Mouse (Mus musculus) urinary bladder, postnatal 25 days (tissue): ENCODE data around the gene Pla2g6.

Experiments used
- DNase-seq: peaks from one replicate; pipeline ENCODE4 v3.0.0; 2022; ENCODE audit warnings: low spot score

The Pla2g6 gene

DNA sequence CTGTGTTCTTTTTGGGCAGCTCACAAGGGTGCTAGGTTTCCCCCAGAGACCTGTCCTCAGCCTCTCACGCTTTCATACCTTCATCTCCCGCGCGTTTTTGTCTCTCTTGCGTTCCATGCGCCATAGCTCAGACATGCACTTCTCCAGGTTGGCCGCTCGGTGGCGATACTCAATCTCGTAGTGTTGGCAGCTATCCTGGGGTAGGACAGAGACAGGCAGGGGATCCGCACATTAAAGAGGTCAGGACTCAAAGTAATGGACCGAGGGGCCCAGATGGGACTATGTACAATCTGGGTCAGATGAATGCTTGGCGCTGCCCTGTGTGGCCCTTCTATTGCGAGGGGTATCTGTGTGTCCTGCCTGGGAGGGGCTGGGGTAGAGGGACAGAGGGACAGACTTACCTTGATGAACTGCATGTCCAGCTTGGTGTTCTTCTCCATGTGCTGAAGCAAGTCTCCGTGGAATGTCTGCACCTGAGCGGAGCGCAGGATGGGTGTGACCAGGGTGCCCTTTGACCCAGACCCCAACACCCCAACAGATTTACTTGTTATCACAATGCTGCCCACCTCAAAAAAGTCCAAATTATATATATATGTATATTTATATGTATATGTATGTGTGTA lies 57.0 kb downstream of the Pla2g6 start:
- DNase-seq = peak; percentile 55

DNA sequence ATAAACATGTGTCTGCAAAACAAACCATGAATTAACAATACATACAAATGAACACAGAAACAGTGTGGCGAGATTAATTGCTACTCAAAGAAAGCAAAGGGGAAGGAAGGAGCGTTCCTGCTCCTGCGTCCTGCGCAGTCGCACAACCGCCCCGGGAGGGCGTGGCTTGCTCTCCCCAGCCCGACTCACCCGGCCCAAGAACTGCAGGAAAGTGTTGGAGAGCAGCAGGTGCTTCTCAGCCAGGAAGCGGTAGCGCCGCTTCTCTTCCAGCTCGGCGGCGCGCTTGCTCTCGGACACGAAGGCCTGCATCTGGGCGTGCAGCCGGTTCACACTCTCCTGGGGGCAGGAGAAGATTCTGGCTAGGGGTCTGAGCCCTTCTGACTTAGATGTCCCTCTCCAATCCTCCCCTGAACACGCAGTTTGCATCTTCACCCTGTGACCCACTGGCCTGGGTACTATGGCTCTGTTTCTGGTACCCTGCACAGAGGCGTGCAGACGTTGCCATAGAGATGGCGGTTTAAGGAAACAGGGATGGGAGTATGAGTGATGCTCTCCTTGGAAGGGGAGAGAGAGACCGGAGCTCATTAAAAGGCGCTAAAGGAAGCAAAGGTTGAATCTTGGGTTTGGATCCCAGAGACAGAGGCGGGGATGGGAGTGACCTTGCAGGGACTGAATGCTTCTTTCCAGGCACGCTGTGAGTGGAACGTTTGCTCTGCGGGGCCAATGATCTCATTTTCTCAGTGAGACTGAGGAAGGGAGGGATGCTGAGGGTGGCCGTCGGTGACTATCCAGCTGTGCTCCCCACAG lies 57.7 kb downstream of the Pla2g6 start:
- peak; percentile 68 for DNase-seq

DNA sequence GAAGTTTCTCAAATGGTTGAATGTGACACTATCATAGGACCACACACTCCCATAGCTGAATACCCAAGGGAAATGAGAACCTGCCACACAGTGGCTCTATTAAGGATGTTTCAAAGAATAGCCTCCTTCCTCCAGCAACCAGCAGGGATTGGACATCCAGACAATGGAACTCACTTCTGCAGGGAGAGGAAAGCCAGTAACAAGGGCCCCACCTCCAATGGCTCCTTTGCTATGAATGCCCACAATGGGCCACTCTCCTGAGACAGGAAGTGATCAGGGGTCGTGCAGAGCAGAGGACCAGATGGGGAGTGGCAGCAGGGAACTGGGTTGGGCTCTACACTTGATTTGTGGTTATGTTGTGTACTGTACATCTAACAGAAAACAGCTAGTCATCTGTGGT lies 59.7 kb downstream of the Pla2g6 start:
- DNase-seq = no peak

- no peak for DNase-seq
These were observed 62.8 kb downstream of the Pla2g6 start for GRCm38 (mm10) chr15:79265384-79265783.

DNA sequence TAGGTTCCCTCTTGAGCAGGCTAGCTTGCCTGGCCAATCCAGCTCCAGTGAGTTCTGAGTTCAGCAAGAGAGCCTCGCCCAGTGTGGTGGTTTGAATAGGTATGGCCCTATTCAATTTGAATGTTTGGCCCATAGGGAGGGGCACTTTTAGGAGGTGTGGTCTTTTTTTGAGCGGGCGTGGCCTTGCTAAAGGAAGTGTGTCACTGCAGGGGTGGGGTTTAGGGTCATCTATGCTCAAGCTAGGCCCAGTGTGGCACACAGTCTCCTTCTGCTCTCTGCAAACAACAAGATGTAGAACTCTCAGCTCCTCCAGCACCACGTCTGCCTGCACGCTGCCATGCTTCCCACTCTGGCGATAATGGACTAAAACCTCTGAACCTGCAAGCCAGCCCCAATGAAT lies 64.5 kb downstream of the Pla2g6 start:
- no peak for DNase-seq

DNA sequence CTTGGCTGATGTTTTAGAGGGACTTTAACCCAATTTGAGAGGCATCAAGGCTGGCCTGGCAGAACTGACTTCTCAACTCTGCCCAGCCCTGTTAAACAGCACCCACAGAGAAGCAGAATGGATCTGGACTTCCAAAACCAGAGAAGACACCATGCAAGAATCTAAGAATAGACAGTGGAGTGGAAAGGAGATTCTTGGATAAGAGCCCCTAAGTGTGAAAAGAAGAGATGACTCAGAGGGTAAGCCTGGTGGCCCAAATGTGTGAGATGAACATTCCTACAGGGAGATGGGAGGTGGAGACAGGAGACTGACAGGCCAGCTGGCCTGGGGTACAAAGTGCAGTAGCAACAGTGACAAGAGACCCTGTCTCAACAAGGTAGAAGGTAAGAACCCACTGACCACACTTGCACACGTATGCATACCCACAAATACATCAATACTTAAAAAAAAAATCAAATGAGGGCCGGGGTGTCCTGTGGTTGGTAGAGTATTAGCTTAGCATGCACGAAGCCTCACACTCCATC lies 65.3 kb downstream of the Pla2g6 start:
- no peak for DNase-seq

DNA sequence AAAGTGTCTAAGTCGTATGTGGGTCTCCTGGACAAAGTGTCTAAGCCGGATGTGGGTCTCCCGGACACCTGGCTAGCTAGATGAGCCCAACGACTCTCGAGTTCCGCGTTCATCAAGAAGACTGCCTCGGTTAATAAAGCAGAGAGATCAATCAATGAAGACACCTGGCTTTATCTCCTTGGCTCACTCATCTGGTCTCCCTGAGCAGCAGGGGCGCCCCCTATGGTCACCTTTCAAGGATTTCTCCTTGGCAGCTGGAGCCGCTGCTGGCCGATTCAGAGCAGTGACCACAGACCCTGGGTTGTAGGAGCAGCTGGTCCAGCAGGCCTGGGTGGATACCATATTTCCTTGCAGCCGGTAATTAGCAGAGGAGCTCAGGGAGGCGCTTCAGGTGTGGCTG lies 65.8 kb downstream of the Pla2g6 start:
- no peak for DNase-seq

- no peak for DNase-seq
These were observed 66.4 kb downstream of the Pla2g6 start for GRCm38 (mm10) chr15:79261757-79262156.

DNA sequence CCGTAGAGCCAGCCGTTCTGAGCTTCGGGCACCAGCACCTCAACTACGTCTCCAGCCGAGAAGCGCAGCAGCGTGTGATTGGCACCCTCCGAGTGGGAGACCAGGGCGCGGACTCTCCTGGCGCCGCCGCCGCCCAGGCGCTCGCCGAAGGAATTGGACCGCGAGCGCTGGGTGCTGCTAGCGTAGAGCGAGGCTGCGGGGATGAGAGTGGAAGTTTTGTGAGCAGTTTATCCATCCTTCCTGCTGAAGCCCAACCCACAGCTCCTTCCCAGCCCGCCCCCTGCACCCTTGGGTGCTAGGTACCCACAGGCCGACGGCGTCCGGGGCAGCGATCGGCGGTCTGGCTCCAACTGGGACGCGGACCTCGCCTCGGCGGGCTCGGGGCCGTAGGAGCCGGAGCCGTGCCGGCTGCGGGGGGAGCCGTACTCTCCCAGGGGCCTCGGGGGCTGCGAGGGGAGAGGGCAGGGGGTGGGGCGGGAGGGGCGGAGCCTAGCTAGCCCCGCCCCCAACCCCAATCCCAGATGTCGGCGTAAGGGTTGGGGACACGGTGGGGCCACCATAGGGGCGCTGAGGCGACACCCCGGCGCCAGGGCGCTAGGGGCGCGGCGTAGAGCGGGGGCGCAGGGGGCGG lies 67.0 kb downstream of the Pla2g6 start:
- peak; percentile 35 for DNase-seq

DNA sequence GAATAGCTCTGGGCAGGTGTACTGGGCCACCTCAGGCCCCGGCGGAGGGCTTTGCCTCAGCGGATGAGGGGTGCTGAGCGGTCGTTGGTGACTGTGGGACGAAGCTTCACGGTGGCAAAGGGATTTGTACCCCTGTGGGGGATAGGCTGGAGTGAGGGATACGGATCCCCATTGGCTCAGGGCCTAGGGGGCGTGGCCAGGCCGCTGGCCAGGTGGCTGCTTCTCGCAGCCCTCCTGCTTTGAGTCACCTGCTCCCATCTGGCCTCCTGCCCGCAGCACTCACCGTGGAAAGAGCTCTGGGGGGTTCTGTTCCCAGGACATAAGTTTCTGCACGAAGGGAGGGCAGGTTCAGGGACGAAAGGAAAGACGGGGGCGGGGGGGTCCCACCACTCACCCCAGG lies 69.7 kb downstream of the Pla2g6 start:
- no peak for DNase-seq

GRCm38 (mm10) chr15:79254661-79255060 lies 73.5 kb downstream of the Pla2g6 start, which contains the start of gene Slc16a8:
Gene Slc16a8 (minus strand): TSS chr15:79254761.
- DNase-seq = no peak

DNA sequence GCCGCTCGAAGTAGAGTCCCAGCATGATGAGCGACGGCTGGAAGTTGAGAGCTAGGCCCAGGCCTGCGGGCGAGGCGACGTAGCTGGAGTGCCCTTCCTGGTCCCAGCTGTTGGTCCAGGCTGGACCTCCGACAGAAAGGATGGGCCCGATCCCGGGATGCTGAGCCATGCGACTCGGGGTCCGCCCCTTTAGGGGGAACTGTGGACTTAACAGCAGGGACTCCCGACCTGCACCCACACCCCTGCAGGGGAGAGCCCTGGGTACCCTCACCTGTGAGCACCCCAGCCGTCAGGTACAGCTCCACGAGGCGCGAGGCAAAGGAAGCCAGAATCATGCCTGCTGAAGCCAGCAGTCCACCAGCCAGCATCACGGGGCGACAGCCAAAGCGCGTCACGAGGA lies 75.6 kb downstream of the Pla2g6 start:
- no peak for DNase-seq

DNA sequence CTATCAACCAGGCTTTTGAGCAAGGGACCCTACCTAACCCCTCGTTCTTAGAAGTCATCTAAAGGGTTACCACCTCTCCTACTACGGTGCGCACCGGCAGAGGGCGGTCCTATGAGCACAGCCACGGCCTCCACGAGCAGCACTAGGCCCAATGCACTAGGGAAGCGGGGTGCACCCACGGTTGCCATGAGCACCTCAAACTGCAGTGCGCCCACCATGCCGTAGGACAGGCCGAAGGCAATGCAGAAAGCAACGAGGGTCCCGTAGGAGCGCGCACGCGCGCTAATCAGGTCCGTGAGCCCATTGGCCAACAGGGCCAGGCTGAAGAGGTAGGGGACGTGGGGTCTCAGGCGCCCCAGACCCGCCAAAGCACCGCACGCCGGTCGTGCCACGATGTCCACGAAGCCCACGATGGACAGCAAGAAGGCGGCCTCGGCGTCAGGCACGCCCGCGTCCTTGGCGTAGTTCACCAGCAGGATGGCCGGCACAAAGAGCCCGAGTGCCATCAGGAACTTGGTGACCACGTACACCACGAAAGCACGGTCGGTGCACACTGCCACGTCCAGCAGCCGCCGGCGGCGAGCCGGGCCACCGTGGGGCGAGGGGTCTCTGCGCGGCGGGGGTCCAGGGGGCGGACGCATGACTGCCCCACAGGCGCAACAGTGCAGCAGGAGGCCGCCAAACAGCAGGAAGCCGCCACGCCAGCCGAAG lies 76.3 kb downstream of the Pla2g6 start:
- no peak for DNase-seq

- DNase-seq = no peak
These were observed 77.0 kb downstream of the Pla2g6 start for GRCm38 (mm10) chr15:79251168-79251567.

- DNase-seq = no peak
These were observed 78.0 kb downstream of the Pla2g6 start for GRCm38 (mm10) chr15:79250236-79250635.

DNA sequence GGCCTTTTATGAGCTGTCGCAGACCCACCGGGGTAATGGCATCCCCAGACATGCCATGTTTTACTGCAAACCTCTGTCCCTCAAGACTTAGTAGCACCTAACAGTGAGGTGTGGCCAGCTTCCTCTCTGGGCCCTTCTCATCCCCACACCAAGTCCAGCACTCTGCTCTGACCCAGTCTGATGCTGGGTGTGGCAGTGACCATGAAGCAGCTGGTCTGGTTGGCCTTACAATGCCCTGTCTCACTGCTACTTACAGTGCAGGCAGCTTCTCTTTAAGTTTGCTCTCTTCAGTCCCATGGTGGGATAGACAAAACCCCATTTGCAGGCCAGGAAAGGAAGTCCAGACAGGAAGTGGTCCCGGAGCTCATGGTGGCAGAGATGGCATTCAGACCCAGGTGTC lies 82.9 kb downstream of the Pla2g6 start:
- DNase-seq = no peak

DNA sequence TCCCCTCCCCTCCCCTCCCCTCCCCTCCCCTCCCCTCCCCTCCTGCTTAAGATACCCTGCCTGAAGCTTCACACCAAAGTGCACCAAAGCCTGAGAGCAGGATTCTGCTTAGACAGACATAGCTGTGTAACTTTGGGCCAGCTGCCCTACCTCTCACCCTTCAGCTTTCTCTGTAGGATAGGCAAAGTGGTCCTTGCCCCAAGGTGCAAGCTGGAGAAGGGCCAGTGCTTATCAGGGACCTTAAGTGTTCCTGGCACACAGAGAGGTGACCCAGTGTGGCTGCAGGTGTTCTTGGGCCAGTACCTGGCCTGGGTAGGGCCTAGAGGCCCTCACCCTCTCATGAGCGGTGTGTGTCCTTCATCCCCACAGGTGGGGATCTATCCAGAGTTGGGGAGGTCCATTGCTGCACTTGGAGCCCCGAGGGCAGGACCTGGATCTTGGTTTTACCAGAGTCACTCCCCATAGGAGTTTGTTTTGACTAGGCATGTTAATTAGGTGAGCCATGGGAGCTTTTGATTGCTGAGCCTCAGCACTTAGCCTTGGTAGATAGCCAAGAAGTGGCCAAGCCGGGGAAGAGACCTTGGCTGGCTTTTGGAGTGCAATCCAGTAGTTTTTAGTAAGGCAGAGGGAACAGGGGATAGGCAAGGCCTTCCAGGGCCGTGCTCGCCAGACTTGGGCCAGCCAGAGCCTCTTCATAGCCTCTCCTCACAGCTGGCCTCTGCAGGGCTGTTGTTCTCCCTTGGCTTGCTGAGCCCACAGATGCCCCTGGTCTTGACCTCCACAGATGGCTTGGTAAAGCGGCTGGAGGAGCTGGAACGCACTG lies 83.9 kb downstream of the Pla2g6 start:
- no peak for DNase-seq

- peak; percentile 89 for DNase-seq
These were observed 84.8 kb downstream of the Pla2g6 start for GRCm38 (mm10) chr15:79243234-79244042.

DNA sequence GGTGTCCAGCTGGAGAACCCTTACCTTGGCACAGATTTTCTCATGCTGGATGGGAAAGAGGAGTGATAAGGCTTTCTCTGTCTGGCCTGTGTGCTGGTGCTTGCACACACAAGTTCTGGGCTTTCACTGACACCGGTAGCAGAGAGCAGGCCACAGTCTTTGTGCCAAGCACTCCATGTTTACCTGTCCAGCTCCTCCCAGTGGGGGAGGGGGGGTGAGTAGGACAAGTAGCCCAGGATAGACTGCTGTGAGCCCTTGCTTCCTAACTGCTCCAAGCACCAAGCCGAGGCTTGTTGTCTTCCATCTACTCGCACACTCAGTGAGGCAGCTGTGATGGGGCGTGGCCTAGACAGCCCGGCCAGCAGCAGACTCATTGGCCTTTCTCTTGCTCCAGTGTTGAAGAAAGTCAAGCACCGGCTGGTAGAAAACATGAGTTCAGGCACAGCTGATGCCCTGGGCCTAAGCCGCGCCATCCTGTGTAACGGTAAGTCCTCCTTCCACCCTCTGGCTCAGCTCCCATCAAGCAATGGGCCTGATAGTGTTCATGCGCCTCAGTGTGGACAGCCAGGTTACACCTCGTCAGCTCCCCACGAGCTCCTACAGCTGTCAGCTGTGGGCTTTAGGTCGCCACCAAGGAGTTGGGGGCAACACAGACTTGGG lies 85.5 kb downstream of the Pla2g6 start:
- DNase-seq = no peak

- DNase-seq = no peak
These were observed 90.2 kb downstream of the Pla2g6 start for GRCm38 (mm10) chr15:79238036-79238435.
